Mouse (Mus musculus): ENCODE data around the gene Myo3a. TPM values are rescaled to one million over a fixed set of nuclear protein-coding genes. Genes with fewer than 3 reads are reported as not detected.

Gene Myo3a
- total and polyA plus RNA-seq, 2 experiments from 2014 or later, result 0.06 TPM; not detected in 1

GRCm38 (mm10) chr2:22663731-22664130 lies 436.4 kb downstream of the Myo3a start:
- no peaks in the 10 kb centered on the region for H3K9me3 ChIP-seq (ENCODE audit: low read length)

More at GRCm38 (mm10) chr2:22663731-22664130, 436.4 kb downstream of the Myo3a start:
- no peak for TF ChIP-seq CTCF (IDR thresholded peaks at IDR 0.05)
- 75% methylated on average over 1 of the region's 1 CpGs for WGBS
- Histone ChIP-seq H3K27ac (ENCODE audit: low read depth, low read length) (no peak overlapping the region), H3K36me3 (ENCODE audit: insufficient read depth, low read length) (no peaks in the 10 kb centered on the region), H3K4me1 (ENCODE audit: insufficient read depth, low read length) (no peaks in the 10 kb centered on the region), H3K27me3 (ENCODE audit: insufficient read depth, low read length) (no peaks in the 10 kb centered on the region), H3K9ac (replicated peaks; ENCODE audit: low read length, poor library complexity, severe bottlenecking) (no peak overlapping the region), H3K4me2 (ENCODE audit: low read depth, low read length, poor library complexity, severe bottlenecking) (no peak overlapping the region), H3K4me3 (ENCODE audit: low read depth, low read length) (no peak overlapping the region)
- ATAC-seq (ENCODE audit: low FRiP score), result no peak
- DNase-seq (ENCODE audit: low spot score), result no peak

Small RNA genes lying within 50 kb of the gene (microRNA-seq; reads per million reads assigned to microRNA genes)
- gene Gm23636 (ENCODE audit: borderline number of aligned reads) (not detected), gene Mir3967 (ENCODE audit: borderline number of aligned reads) (not detected)
